Mouse (Mus musculus) hindbrain, embryonic 11.5 days (tissue): ENCODE measurements at regions not wholly inside any gene's neighbourhood (a gene's known extent, or its start where the extent isn't known, plus 50 kb on each side); places are given as distances from the start of the nearest gene placed in this dataset.

Experiments used
- ATAC-seq: fragments of 200-750 bp; cut with Nextera tagmentation; 2 replicates; pipeline ENCODE4 v1.8.0; 2017; ENCODE audit warnings: mild to moderate bottlenecking, moderate TSS enrichment, moderate library complexity; ENCODE audit not compliant: low FRiP score
- DNase-seq: peaks from one replicate; pipeline ENCODE4 v3.0.0-alpha.2; 2015; ENCODE audit warnings: low spot score
- H3K27ac ChIP-seq: fragments of 300-500 bp; sonication (generic); 2 replicates; pipeline ENCODE4 v1.5.1; 2014; ENCODE audit warnings: mild to moderate bottlenecking, low read depth, low read length
- H3K27me3 ChIP-seq: fragments of 300-500 bp; sonication (generic); 2 replicates; pipeline ENCODE4 v1.6.1; 2014; ENCODE audit warnings: mild to moderate bottlenecking, low read length, moderate library complexity, mixed read lengths; ENCODE audit not compliant: control insufficient read depth, insufficient read depth
- H3K36me3 ChIP-seq: fragments of 300-500 bp; sonication (generic); 2 replicates; pipeline ENCODE4 v1.6.1; 2014; ENCODE audit warnings: mild to moderate bottlenecking, low read length, moderate library complexity, mixed read lengths; ENCODE audit not compliant: control insufficient read depth, insufficient read depth
- H3K4me1 ChIP-seq: fragments of 300-500 bp; sonication (generic); replicated peaks from 2 replicates; pipeline ENCODE4 v1.6.1; 2014; ENCODE audit warnings: low read length, mixed read lengths; ENCODE audit not compliant: control insufficient read depth, insufficient read depth
- H3K4me2 ChIP-seq: fragments of 300-500 bp; sonication (generic); replicated peaks from 2 replicates; pipeline ENCODE4 v1.6.1; 2014; ENCODE audit warnings: mild to moderate bottlenecking, low read depth, low read length
- H3K4me3 ChIP-seq: fragments of 300-500 bp; sonication (generic); 2 replicates; pipeline ENCODE4 v1.5.1; 2014; ENCODE audit warnings: low read depth, low read length
- H3K9ac ChIP-seq: fragments of 300-500 bp; sonication (generic); 2 replicates; pipeline ENCODE4 v1.6.1; 2014; ENCODE audit warnings: low read depth, low read length
- H3K9me3 ChIP-seq: fragments of 300-500 bp; sonication (generic); 2 replicates; pipeline ENCODE4 v1.6.1; 2016; ENCODE audit warnings: low read length; ENCODE audit not compliant: control insufficient read depth
- WGBS: fragments of 180-500 bp; shearing (Covaris S2); extraction: QIAGEN DNeasy Blood & Tissue Kit; methylation state at CpG from one replicate; pipeline ENCODE4 v1.1.7; 2014; 5-methylcytosine and 5-hydroxymethylcytosine counted together

- Histone ChIP-seq H3K36me3 (no peaks in the 10 kb centered on the region), H3K27me3 (no peaks in the 10 kb centered on the region), H3K9me3 (no peaks in the 10 kb centered on the region), H3K9ac (no peak overlapping the region), H3K4me1 (no peaks in the 10 kb centered on the region), H3K4me2 (no peak overlapping the region), H3K27ac (no peak overlapping the region), H3K4me3 (no peak overlapping the region)
- 66% methylated on average over 2 of the region's 2 CpGs for WGBS
- no peak for ATAC-seq
- DNase-seq, result no peak
Observed at GRCm38 (mm10) chr13:80381966-80382666, 501.1 kb upstream of the Arrdc3 start.

- Histone ChIP-seq H3K27ac (no peak overlapping the region), H3K4me3 (no peak overlapping the region), H3K4me1 (no peaks in the 10 kb centered on the region), H3K9ac (no peak overlapping the region), H3K4me2 (no peak overlapping the region), H3K9me3 (no peaks in the 10 kb centered on the region), H3K27me3 (no peaks in the 10 kb centered on the region), H3K36me3 (no peaks in the 10 kb centered on the region)
- DNase-seq (no peak), ATAC-seq (no peak)
Observed at GRCm38 (mm10) chr13:80408928-80409327, 474.3 kb upstream of the Arrdc3 start.

GRCm38 (mm10) chr13:80409790-80410433 lies 473.3 kb upstream of the Arrdc3 start:
- H3K36me3 ChIP-seq, result no peaks in the 10 kb centered on the region
- no peaks in the 10 kb centered on the region for H3K4me1 ChIP-seq
- no peak overlapping the region for H3K27ac ChIP-seq
- H3K9ac ChIP-seq, result no peak overlapping the region
- no peak for ATAC-seq
- DNase-seq, result no peak
- H3K4me3 ChIP-seq, result no peak overlapping the region
- H3K4me2 ChIP-seq, result no peak overlapping the region
- no peaks in the 10 kb centered on the region for H3K27me3 ChIP-seq
- no peaks in the 10 kb centered on the region for H3K9me3 ChIP-seq

GRCm38 (mm10) chr13:80418480-80419183 lies 464.6 kb upstream of the Arrdc3 start:
- 79% methylated on average over 3 of the region's 3 CpGs for WGBS
- ATAC-seq (no peak), DNase-seq (no peak)

GRCm38 (mm10) chr13:80420341-80420740 lies 462.8 kb upstream of the Arrdc3 start:
- Histone ChIP-seq H3K9ac (no peak overlapping the region), H3K4me3 (no peak overlapping the region), H3K27me3 (no peaks in the 10 kb centered on the region), H3K4me1 (no peaks in the 10 kb centered on the region), H3K36me3 (no peaks in the 10 kb centered on the region), H3K9me3 (no peaks in the 10 kb centered on the region), H3K4me2 (no peak overlapping the region), H3K27ac (no peak overlapping the region)
- WGBS, result 82% methylated on average over 2 of the region's 2 CpGs
- ATAC-seq, result no peak
- no peak for DNase-seq

More at GRCm38 (mm10) chr13:80418480-80419183, 464.6 kb upstream of the Arrdc3 start:
- H3K4me2 ChIP-seq, result no peak overlapping the region
- no peaks in the 10 kb centered on the region for H3K9me3 ChIP-seq
- H3K27ac ChIP-seq, result no peak overlapping the region
- H3K9ac ChIP-seq, result no peak overlapping the region
- H3K36me3 ChIP-seq, result no peaks in the 10 kb centered on the region
- no peaks in the 10 kb centered on the region for H3K4me1 ChIP-seq
- no peaks in the 10 kb centered on the region for H3K27me3 ChIP-seq
- H3K4me3 ChIP-seq, result no peak overlapping the region
